Mouse (Mus musculus) brain, adult 2 months (tissue): ENCODE data around the gene Sypl2.

Source experiments
- DNase-seq: peaks from one replicate; pipeline ENCODE4 v3.0.0; 2011; ENCODE audit warnings: low read depth, low spot score

Sypl2 gene

GRCm38 (mm10) chr3:108178756-108179715 is 47.4 kb downstream of the Sypl2 start:
- DNase-seq: no peak

- peak; percentile 97 for DNase-seq
Observed at GRCm38 (mm10) chr3:108174672-108175531, 51.5 kb downstream of the Sypl2 start.

DNA sequence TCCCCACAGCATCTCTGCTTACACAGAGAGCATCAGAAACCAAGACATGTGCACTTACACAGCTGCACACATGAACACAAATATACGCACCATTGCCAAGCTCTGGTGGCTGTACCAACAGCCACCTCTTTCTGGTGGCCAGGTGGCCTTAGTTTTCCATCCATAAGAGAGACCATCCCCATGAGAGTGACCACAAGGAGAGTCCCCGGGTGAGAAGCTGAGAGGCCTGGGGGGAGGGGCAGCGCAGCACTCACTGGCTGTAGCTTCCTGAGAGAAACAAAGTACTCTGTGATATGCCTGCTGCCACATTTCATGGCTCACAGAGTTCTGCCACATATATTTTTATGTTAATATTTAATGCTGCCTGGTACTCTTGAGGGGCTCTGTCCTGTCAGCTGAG is 57.2 kb downstream of the Sypl2 start:
- DNase-seq: no peak

- DNase-seq: no peak
Observed at GRCm38 (mm10) chr3:108167499-108167898, 58.9 kb downstream of the Sypl2 start.

GRCm38 (mm10) chr3:108166486-108167211 is 59.8 kb downstream of the Sypl2 start:
- peak; percentile 90 for DNase-seq

GRCm38 (mm10) chr3:108165532-108166315 is 60.7 kb downstream of the Sypl2 start:
- DNase-seq: no peak

DNA sequence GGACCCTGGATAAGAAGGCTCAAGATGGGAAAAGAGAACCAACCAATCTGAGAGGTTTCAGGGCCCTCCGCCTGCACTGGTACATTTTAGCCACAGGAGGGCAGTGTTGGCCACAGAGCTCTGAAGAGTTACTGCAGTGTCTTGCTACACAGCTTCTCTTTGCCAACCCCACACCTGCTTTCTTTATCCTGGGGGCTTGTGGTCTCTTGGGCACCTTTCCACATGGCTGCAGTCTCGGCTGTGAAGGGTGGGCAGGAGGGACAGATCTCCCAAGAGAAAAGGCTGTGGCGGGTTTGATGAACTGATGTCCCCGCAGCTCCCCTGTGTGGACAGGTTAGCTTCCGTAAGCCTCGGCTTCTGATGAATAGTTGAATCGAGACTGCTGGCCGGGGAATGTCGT is 61.6 kb downstream of the Sypl2 start:
- DNase-seq: peak; percentile 88

GRCm38 (mm10) chr3:108164091-108164490 is 62.4 kb downstream of the Sypl2 start:
- no peak for DNase-seq
